Mouse (Mus musculus) liver, embryonic 14.5 days (tissue): ENCODE results near the gene Tenm2.

Source experiments
- CTCF ChIP-seq: IDR thresholded peaks from 2 replicates; pipeline ENCODE4 v1.5.1; 2016; ENCODE audit warnings: antibody characterized with exemption, low read depth, control low read depth
- EP300 ChIP-seq: IDR thresholded peaks from 2 replicates; pipeline ENCODE4 v1.6.1; 2016; ENCODE audit warnings: antibody characterized with exemption, low read depth

- TF ChIP-seq CTCF (no peak), EP300 (no peak)
Observed at GRCm38 (mm10) chr11:36527509-36527908, 708.3 kb downstream of the Tenm2 start.
